ENCODE assay signal across 18 mouse cellular contexts in genomic region chr13:105227126-105227525, GRCm38 (mm10).
"Had no signal": no experiment of that assay in that cellular context is flagged by ENCODE, and none has a peak within 500 bp of the region (broad histone marks: within the 10 kb centered on the region; RNA-seq: fewer than 3 reads in every experiment).

No protein-coding gene starts in this region.

- DNase-seq: lung, adult 18-20 months; lung, embryonic 14.5 days; lung, postnatal 10 days; lung, postnatal 4 days; midbrain, embryonic 14.5 days; retina, postnatal 1 day; right cerebral cortex, adult 18-20 months; right cerebral cortex, postnatal 25 days; right cerebral cortex, postnatal 4 days; spleen, adult 18-20 months; thymus, adult 18-20 months; thymus, postnatal 14 days; thymus, postnatal 36 days had no signal

- H3K4me3 ChIP-seq: midbrain, embryonic 10.5 days; midbrain, embryonic 12.5 days; myocyte; neural tube, embryonic 13.5 days; neural tube, embryonic 15.5 days had no signal

- H3K27ac ChIP-seq: midbrain, embryonic 10.5 days; midbrain, embryonic 12.5 days; neural tube, embryonic 13.5 days; neural tube, embryonic 15.5 days had no signal
